Mouse (Mus musculus) midbrain, embryonic 12.5 days (tissue): ENCODE results near the gene BC035044. TPM values are rescaled to one million over a fixed set of nuclear protein-coding genes. Genes with fewer than 3 reads are reported as not detected.

Experiments used
- ATAC-seq: fragments of 200-750 bp; cut with Nextera tagmentation; 2 replicates; pipeline ENCODE4 v1.8.0; 2017; ENCODE audit warnings: low read depth, moderate TSS enrichment, moderate library complexity; ENCODE audit not compliant: low FRiP score
- H3K27ac ChIP-seq: fragments of 300-500 bp; sonication (generic); replicated peaks from 2 replicates; pipeline ENCODE4 v1.5.1; 2016; ENCODE audit warnings: mild to moderate bottlenecking
- H3K27me3 ChIP-seq: fragments of 300-500 bp; sonication (generic); 2 replicates; pipeline ENCODE4 v1.6.1; 2016; ENCODE audit warnings: mild to moderate bottlenecking
- H3K36me3 ChIP-seq: fragments of 300-500 bp; sonication (generic); 2 replicates; pipeline ENCODE4 v1.6.1; 2016
- H3K4me1 ChIP-seq: fragments of 300-500 bp; sonication (generic); 2 replicates; pipeline ENCODE4 v1.6.1; 2016
- H3K4me2 ChIP-seq: fragments of 300-500 bp; sonication (generic); replicated peaks from 2 replicates; pipeline ENCODE4 v1.6.1; 2016; ENCODE audit warnings: mild to moderate bottlenecking, moderate library complexity
- H3K4me3 ChIP-seq: fragments of 300-500 bp; sonication (generic); 2 replicates; pipeline ENCODE4 v1.5.1; 2016; ENCODE audit warnings: mild to moderate bottlenecking
- H3K9ac ChIP-seq: fragments of 300-500 bp; sonication (generic); replicated peaks from 2 replicates; pipeline ENCODE4 v1.6.1; 2016; ENCODE audit warnings: mild to moderate bottlenecking, moderate library complexity
- H3K9me3 ChIP-seq: fragments of 300-500 bp; sonication (generic); 2 replicates; pipeline ENCODE4 v1.6.1; 2016; ENCODE audit warnings: mild to moderate bottlenecking
- WGBS: fragments of 180-500 bp; shearing (Covaris S2); methylation state at CpG from one replicate; pipeline ENCODE4 v1.1.7; 2016; 5-methylcytosine and 5-hydroxymethylcytosine counted together
- polyA plus RNA-seq: library from polyadenylated mRNA; unstranded; fragments of >200 nt; fragmentation: Nextera tagmentation; extraction: Ambion mirVana; gene quantifications from 2 replicates; pipeline ENCODE4 v1.2.1, GENCODE M21; 2016

The BC035044 gene
- polyA plus RNA-seq, 1 experiment from 2014 or later: 0.26 TPM

DNA sequence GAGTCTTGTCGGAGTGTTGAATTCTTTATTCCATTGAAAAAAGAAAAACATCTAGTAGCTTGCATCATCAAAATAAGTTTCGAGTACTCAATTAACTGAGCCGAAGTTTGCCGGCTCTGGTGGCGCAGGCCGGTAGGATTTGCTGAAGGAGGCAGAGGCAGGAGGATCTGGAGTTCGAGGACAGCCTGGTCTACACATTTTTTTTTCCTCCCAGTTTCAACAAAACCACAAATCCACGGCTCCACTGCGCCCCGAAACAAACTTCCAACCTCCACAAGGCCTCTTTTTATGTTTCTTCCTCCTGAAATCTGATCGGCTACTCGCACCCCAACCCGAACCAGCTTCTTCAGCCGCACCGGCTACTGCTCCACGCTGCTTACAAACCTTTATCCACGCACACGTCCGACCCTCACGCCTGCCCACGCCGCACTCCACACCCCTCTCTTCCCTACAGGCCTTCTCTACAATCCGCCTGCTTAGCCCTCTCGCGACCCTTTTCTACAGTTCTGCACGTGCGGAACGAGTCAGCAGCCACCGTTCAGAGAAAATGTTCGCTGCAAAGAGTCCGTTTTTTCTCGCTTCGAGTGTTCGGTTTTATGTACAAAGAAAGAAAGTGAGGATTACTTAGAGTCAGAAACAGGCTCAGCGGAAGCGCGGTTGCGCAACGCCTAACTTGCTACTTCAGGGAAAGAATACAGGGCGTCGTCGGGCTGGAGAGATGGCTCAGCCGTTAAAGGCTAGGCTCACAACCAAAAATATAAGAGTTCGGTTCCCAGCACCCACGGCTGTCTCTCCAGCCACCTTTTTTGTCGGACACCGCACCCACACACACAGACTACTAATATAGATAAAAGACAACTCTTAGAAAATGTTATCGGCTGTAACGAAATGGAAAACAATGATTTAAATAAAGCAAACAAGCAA is 52.3 kb downstream of the BC035044 start:
- peak overlapping the region; percentile 83 for H3K4me3 ChIP-seq
- peak overlapping the region; percentile 87 for H3K27ac ChIP-seq
- no peaks in the 10 kb centered on the region for H3K36me3 ChIP-seq
- WGBS: under 1% methylated on average over 49 of the region's 49 CpGs
- H3K4me1 ChIP-seq: peaks cover 10% of the 10 kb centered on the region
- peak overlapping the region; percentile 72 for H3K9ac ChIP-seq
- H3K27me3 ChIP-seq: 0 out of 2 replicates have a peak, but pooled peaks cover 4% of the 10 kb centered on the region
- H3K9me3 ChIP-seq: no peaks in the 10 kb centered on the region
- H3K4me2 ChIP-seq: peak overlapping the region; percentile 59
- peak; percentile 50 for ATAC-seq

DNA sequence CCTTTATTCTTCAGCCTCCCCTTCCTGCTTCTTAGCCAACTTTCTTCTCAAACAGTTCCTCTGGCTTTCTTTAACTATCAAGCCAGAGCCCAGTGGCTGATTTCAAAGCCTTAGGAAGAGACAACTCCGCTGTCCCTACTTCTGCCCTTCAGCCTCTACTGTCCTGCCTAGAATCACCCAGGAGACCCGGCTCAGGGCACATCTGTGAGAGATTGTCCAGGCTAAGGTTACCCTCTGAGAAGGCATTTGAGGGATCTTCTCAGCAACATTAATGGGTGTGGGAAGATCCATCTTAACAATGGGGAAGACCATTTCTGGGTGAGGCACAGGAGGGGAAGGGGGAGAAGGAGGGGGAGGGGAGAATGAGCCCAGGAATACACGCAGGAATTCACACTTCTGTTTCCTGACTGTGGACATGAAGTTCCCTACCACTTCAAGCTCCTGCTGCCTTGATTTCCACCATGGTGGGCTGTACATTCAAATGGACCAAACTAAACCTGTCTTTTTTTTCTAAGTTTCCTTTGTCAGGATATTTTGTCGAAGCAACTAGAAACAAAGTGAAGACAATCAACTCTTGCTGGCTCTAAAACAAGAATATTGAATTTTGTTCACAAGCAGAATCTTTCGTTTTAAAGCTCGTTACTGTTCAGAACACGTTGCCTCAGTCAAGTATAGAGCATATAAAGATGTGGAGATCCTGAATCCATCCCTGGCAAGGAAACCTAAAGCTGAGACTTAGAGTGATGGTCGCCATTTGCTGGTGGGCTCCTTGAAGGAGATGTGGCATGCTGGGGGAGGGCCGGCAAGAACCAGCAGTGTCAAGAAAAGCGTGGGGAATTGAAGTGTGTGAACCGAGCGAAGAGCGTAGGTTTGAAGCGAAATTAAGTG is 53.2 kb downstream of the BC035044 start:
- Histone ChIP-seq H3K27me3 (0 out of 2 replicates have a peak, but pooled peaks cover 4% of the 10 kb centered on the region), H3K9me3 (no peaks in the 10 kb centered on the region), H3K4me3 (peak overlapping the region; percentile 83), H3K27ac (peak overlapping the region; percentile 87), H3K4me2 (peak overlapping the region; percentile 59), H3K9ac (peak overlapping the region; percentile 61), H3K4me1 (peaks cover 10% of the 10 kb centered on the region), H3K36me3 (no peaks in the 10 kb centered on the region)
- WGBS: 1% methylated on average over 14 of the region's 14 CpGs
- ATAC-seq: peak; percentile 42

DNA sequence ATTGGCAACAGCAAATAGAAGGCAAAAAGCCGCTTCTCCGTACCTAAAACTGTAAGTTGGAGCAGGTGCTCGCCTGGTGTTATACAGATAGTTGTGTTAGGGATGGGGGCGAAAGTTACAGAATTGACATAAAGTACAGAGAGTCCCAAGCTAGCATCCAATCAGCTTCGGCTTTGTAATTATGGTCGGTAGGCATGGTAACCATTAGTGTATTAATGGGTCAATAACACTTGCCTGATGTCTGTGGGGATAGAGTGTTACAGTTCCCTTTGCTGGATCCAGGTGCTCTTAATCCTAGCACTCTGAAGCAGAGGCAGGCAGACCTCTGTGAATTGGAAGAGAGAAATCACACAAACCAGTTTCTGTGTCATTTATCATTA is 54.0 kb downstream of the BC035044 start:
- Histone ChIP-seq H3K4me2 (peak overlapping the region; percentile 59), H3K27me3 (0 out of 2 replicates have a peak, but pooled peaks cover 4% of the 10 kb centered on the region), H3K4me1 (peaks cover 7% of the 10 kb centered on the region), H3K9me3 (no peaks in the 10 kb centered on the region), H3K4me3 (0 out of 2 replicates have a peak overlapping the region, but pooled peaks have one; percentile 83), H3K27ac (peak overlapping the region; percentile 87), H3K9ac (no peak overlapping the region), H3K36me3 (no peaks in the 10 kb centered on the region)
- 88% methylated on average over 6 of the region's 6 CpGs for WGBS
- ATAC-seq: no peak

DNA sequence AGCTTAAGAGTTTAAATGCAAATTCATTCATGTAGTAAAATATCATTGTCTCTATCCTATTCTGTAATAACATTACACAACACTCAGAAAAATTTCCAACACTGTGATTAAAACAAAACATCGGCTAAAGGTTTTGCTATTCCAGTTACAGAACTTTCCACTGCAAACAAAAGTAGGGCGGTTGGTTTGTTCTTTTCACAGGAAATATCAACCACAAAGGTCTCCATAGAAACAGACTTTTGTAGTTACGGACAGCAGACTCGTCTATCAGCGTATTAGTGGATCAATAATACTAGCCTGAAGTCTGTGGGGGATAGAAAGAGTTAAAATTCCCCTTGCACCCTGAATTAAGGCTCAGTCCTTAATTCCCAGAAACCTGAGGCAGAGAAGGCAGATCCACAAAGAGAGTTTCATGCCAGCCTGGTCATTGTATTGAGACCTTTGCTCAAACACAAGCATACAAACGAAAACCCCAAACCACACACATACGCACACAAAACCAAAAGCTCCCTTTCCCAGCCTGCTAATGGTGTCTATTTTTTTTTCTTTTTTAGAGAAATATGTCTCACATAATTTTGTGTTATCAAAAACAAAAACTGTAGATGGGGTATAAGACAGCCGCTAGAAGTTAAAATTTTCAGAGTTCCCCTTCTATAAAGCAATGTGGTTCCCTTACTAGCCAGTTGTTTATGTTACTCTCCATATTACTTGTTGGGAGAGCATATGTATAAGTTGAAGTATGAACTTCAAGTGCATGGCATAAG is 54.6 kb downstream of the BC035044 start:
- H3K4me2 ChIP-seq: no peak overlapping the region
- no peak overlapping the region for H3K9ac ChIP-seq
- no peak overlapping the region for H3K4me3 ChIP-seq
- no peak for ATAC-seq
- no peaks in the 10 kb centered on the region for H3K36me3 ChIP-seq
- WGBS: 77% methylated on average over 8 of the region's 8 CpGs
- H3K27ac ChIP-seq: no peak overlapping the region
- no peaks in the 10 kb centered on the region for H3K9me3 ChIP-seq
- H3K4me1 ChIP-seq: 0 out of 2 replicates have a peak, but pooled peaks cover 1% of the 10 kb centered on the region
- 0 out of 2 replicates have a peak, but pooled peaks cover under 1% of the 10 kb centered on the region for H3K27me3 ChIP-seq

DNA sequence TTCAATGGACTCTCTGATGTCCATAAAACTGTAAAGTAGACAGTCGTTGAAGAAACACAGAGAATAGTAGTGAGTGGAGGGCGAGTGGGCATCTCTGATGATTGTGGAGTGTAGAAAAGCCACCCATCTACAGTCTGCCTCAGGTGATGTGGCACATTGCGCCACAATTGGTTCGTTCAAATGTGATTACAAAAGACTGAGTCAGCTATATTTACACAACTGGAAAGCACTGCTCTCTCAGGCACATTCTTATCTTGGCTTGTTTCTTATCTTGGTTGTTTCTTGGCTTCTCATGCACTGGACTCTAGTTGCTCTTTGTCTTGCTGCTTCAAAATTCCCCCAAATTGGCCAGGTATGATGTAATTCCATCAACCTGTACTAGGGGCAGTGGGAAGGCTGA is 55.4 kb downstream of the BC035044 start:
- ATAC-seq: no peak
- WGBS: 92% methylated on average over 4 of the region's 4 CpGs
- no peak overlapping the region for H3K27ac ChIP-seq
- no peaks in the 10 kb centered on the region for H3K9me3 ChIP-seq
- H3K27me3 ChIP-seq: no peaks in the 10 kb centered on the region
- H3K4me3 ChIP-seq: no peak overlapping the region
- no peaks in the 10 kb centered on the region for H3K36me3 ChIP-seq
- no peak overlapping the region for H3K9ac ChIP-seq
- no peaks in the 10 kb centered on the region for H3K4me1 ChIP-seq
- no peak overlapping the region for H3K4me2 ChIP-seq

DNA sequence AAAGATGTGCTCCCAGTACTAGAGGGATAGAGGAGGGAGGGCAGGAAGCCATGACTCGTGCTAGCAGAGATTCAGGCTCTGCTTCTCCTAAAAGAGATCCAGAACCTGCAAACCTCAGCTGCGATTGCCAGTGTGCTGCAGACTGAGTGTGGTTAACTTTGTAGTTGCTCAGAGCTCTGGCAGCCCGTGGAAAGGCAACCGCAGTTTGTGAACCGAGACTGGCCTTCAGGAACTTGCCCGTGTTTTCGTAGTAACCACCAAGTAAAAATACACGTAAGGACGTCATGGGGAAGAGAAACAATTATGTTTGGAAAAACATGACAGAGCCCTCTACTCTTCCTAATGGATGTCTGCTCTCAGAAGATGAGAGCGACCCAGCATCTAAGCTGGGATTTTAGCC is 57.9 kb downstream of the BC035044 start:
- WGBS: 87% methylated on average over 10 of the region's 10 CpGs
- H3K9me3 ChIP-seq: no peaks in the 10 kb centered on the region
- no peaks in the 10 kb centered on the region for H3K36me3 ChIP-seq
- no peak for ATAC-seq
- H3K4me3 ChIP-seq: no peak overlapping the region
- H3K4me1 ChIP-seq: no peaks in the 10 kb centered on the region
- no peak overlapping the region for H3K9ac ChIP-seq
- no peak overlapping the region for H3K4me2 ChIP-seq
- no peak overlapping the region for H3K27ac ChIP-seq
- H3K27me3 ChIP-seq: no peaks in the 10 kb centered on the region

DNA sequence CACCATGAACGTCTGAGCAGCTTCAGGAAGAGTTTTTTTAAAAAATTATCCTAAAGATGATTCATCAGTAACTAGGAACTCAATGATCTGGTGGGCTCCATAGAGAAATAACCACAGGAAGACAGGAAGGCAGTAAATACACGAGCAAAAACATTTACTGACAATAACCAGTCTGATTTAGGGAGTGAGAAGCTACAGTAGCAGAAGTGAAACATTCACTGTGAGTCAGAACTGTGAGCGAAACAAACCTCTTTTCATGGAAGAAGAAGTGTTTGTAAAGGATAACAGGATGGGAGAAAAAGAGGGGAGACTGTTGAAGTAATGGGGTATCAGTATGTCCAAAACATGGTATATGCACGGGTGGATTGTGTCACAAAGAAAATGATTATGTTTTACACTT is 61.1 kb downstream of the BC035044 start:
- no peaks in the 10 kb centered on the region for H3K36me3 ChIP-seq
- no peak for ATAC-seq
- H3K27me3 ChIP-seq: no peaks in the 10 kb centered on the region
- H3K4me1 ChIP-seq: no peaks in the 10 kb centered on the region
- no peak overlapping the region for H3K4me2 ChIP-seq
- 70% methylated on average over 4 of the region's 4 CpGs for WGBS
- H3K4me3 ChIP-seq: no peak overlapping the region
- H3K9ac ChIP-seq: no peak overlapping the region
- H3K27ac ChIP-seq: no peak overlapping the region
- H3K9me3 ChIP-seq: no peaks in the 10 kb centered on the region

DNA sequence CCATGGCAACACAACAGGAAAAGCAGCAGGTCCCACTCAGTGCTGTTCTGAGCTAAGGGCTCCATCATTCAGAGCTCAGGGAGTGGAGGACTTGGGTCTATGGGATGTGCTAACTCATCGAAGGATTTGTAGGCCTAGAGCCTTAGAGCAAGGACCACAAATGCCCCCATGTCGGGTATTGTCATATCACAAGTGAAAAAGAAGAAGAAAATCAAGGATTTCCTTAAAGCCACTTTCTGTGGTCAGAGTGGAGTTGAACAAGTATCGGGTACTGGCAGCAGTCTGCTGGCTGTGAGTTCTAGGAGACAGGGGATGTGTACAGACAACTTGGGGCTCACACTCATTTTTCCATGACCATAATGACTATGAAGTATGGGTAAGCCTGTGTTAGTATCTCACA is 64.1 kb downstream of the BC035044 start:
- no peaks in the 10 kb centered on the region for H3K4me1 ChIP-seq
- ATAC-seq: no peak
- WGBS: 81% methylated on average over 3 of the region's 3 CpGs

DNA sequence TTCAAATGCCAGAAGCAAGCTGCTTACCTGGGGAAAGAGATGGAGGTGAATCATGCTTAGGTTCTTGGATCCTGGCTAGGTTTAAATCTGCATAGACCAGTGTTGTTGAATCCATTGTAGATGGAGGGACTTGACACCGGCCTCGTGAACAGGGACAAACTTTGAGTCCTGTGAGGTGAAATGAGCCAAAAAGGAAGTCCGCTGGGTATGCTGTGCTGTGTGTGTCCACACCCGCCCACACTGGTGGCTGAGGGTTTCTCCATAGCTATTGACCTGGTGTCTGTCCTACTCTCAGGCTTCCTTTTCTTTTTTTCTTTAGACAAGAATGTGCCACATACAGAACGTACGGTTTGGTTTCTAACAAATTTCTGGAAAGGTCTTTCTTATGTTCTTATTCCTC is 64.8 kb downstream of the BC035044 start, which contains the start of the genes Gm44511 and Klrb1b:
Gene Gm44511 (minus strand): TSS at position 184 of the 400 bp plus-strand sequence.
Gene Klrb1b (minus strand): TSS at position 200 of the 400 bp plus-strand sequence.
- H3K9me3 ChIP-seq: no peaks in the 10 kb centered on the region
- H3K4me2 ChIP-seq: no peak within 1 kb of the TSS
- H3K36me3 ChIP-seq: no peaks in the 10 kb centered on the region
- H3K4me1 ChIP-seq: no peaks in the 10 kb centered on the region
- no peak within 1 kb of the TSS for H3K4me3 ChIP-seq
- H3K27ac ChIP-seq: no peak within 1 kb of the TSS
- no peaks in the 10 kb centered on the region for H3K27me3 ChIP-seq
- 87% methylated on average over 6 of the region's 6 CpGs for WGBS
- ATAC-seq: no peak
- no peak within 1 kb of the TSS for H3K9ac ChIP-seq

More for the DNA sequence above, 64.1 kb downstream of the BC035044 start:
- Histone ChIP-seq H3K4me3 (no peak overlapping the region), H3K27ac (no peak overlapping the region), H3K4me2 (no peak overlapping the region), H3K9me3 (no peaks in the 10 kb centered on the region), H3K27me3 (no peaks in the 10 kb centered on the region), H3K9ac (no peak overlapping the region), H3K36me3 (no peaks in the 10 kb centered on the region)

DNA sequence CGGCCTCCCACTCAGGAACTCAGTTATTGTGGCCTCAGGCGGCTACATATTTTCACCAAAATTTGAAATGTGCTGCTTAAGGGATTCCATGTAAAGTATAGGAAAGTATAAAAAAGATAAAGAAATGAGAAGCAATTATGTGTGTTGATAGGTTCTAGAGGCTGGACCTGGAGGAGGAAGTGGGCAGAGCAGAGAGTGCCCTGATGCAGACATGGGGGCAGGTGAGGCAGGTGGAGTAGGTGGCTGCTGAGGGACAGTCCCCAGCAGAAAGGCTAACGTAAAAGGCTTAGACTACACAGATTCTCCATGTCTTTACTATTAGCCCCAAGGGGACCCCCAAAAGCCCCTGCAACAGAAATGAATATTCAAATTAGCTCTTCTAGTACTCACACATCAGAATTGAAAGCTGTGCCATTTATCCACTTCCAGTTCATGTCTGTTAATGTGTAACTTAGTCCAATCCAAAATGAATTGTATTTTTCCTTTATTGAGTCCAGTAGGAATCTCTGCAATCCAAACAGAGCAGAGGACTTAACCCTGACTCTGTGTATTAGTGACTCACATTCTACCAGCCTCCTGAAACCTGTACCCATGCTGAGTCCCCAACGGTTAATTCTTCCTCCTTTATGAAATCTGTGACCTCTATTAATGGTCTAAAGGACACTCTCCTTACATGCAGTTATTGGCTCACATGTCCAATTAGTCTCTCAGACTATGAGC is 72.7 kb downstream of the BC035044 start:
- no peaks in the 10 kb centered on the region for H3K9me3 ChIP-seq
- H3K27ac ChIP-seq: no peak overlapping the region
- ATAC-seq: no peak
- no peak overlapping the region for H3K9ac ChIP-seq
- H3K4me2 ChIP-seq: no peak overlapping the region
- H3K27me3 ChIP-seq: no peaks in the 10 kb centered on the region
- 82% methylated on average over 4 of the region's 4 CpGs for WGBS
- no peaks in the 10 kb centered on the region for H3K4me1 ChIP-seq
- H3K36me3 ChIP-seq: no peaks in the 10 kb centered on the region
- no peak overlapping the region for H3K4me3 ChIP-seq

DNA sequence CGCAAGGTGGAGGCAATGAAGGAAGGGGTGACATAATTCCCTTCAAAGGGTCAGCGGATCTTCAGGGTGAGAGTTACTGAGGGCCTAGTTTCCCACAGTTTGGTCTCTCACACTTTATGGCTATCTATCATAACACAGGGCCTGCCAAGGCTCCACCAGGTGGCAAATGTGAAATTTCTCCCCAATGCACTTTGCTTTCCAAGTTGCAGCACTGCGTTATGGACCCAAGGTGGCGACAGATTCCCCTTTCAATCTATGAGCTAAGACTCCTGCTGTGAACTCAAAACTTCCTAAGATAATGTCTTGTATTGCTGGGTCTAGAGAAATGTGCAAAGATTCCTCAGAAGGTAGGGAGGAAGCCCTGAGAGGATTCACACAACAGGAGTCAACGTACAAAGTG is 82.4 kb downstream of the BC035044 start:
- Histone ChIP-seq H3K9me3 (no peaks in the 10 kb centered on the region), H3K4me1 (no peaks in the 10 kb centered on the region), H3K36me3 (no peaks in the 10 kb centered on the region), H3K27me3 (no peaks in the 10 kb centered on the region), H3K4me2 (no peak overlapping the region), H3K27ac (no peak overlapping the region), H3K4me3 (no peak overlapping the region), H3K9ac (no peak overlapping the region)
- ATAC-seq: no peak
- 90% methylated on average over 5 of the region's 5 CpGs for WGBS
